Mouse (Mus musculus): ENCODE measurements around the gene Msantd3. TPM values are rescaled to one million over a fixed set of nuclear protein-coding genes. Genes with fewer than 3 reads are reported as not detected.

The Msantd3 gene
- polyA plus RNA-seq, 1 experiment from 2014 or later = 36.4 TPM

- Histone ChIP-seq H3K9me3 (no peaks in the 10 kb centered on the region), H3K4me1 (replicated peaks) (peaks cover 29% of the 10 kb centered on the region), H3K4me2 (peak overlapping the region; percentile 72), H3K9ac (replicated peaks) (peak overlapping the region; percentile 97), H3K36me3 (no peaks in the 10 kb centered on the region), H3K4me3 (replicated peaks) (peak overlapping the region; percentile 78), H3K27me3 (peaks cover 38% of the 10 kb centered on the region), H3K27ac (no peak overlapping the region)
- ATAC-seq (ENCODE audit: insufficient number of reproducible peaks, insufficient read depth, low FRiP score, low TSS enrichment, low read depth) = no peak
- WGBS = 5% methylated on average over 15 of the region's 15 CpGs
Measured at GRCm38 (mm10) chr4:48541526-48542250, 2.0 kb downstream of the Msantd3 start.

- no peak overlapping the region; the same call in 1 of the 2 replicates for H3K9ac ChIP-seq (replicated peaks)
- 41% methylated on average over 5 of the region's 5 CpGs for WGBS
- no peak for ATAC-seq (ENCODE audit: insufficient number of reproducible peaks, insufficient read depth, low FRiP score, low TSS enrichment, low read depth)
- peak overlapping the region; percentile 78; the same call in 1 of the 2 replicates for H3K4me3 ChIP-seq (replicated peaks)
- no peaks in the 10 kb centered on the region for H3K9me3 ChIP-seq
- H3K27ac ChIP-seq = no peak overlapping the region
- no peaks in the 10 kb centered on the region for H3K36me3 ChIP-seq
- peaks cover 35% of the 10 kb centered on the region for H3K4me1 ChIP-seq (replicated peaks)
- peak overlapping the region; percentile 72 for H3K4me2 ChIP-seq
- peaks cover 44% of the 10 kb centered on the region for H3K27me3 ChIP-seq
Measured at GRCm38 (mm10) chr4:48542351-48542750, 2.6 kb downstream of the Msantd3 start.

- H3K4me2 ChIP-seq = no peak overlapping the region
- H3K27ac ChIP-seq = no peak overlapping the region
- no peak for ATAC-seq (ENCODE audit: insufficient number of reproducible peaks, insufficient read depth, low FRiP score, low TSS enrichment, low read depth)
- peaks cover 44% of the 10 kb centered on the region for H3K27me3 ChIP-seq
- WGBS = 77% methylated on average over 6 of the region's 6 CpGs
- no peaks in the 10 kb centered on the region for H3K9me3 ChIP-seq
- H3K9ac ChIP-seq (replicated peaks) = no peak overlapping the region
- no peak overlapping the region for H3K4me3 ChIP-seq (replicated peaks)
- peaks cover 43% of the 10 kb centered on the region for H3K4me1 ChIP-seq (replicated peaks)
- no peaks in the 10 kb centered on the region for H3K36me3 ChIP-seq
Measured at GRCm38 (mm10) chr4:48543071-48543865, 3.5 kb downstream of the Msantd3 start.

GRCm38 (mm10) chr4:48544141-48544540 is 4.4 kb downstream of the Msantd3 start:
- peaks cover 52% of the 10 kb centered on the region for H3K4me1 ChIP-seq (replicated peaks)
- 75% methylated on average over 8 of the region's 8 CpGs for WGBS

GRCm38 (mm10) chr4:48545966-48546365 is 6.2 kb downstream of the Msantd3 start:
- Histone ChIP-seq H3K4me3 (replicated peaks) (no peak overlapping the region), H3K4me2 (no peak overlapping the region), H3K4me1 (replicated peaks) (peaks cover 58% of the 10 kb centered on the region), H3K27me3 (peaks cover 49% of the 10 kb centered on the region), H3K9ac (replicated peaks) (no peak overlapping the region), H3K9me3 (no peaks in the 10 kb centered on the region), H3K27ac (no peak overlapping the region), H3K36me3 (no peaks in the 10 kb centered on the region)
- ATAC-seq (ENCODE audit: insufficient number of reproducible peaks, insufficient read depth, low FRiP score, low TSS enrichment, low read depth) = no peak
- WGBS = 59% methylated on average over 12 of the region's 12 CpGs

More at GRCm38 (mm10) chr4:48544141-48544540, 4.4 kb downstream of the Msantd3 start:
- H3K27ac ChIP-seq = no peak overlapping the region
- H3K9ac ChIP-seq (replicated peaks) = no peak overlapping the region
- no peaks in the 10 kb centered on the region for H3K9me3 ChIP-seq
- no peak for ATAC-seq (ENCODE audit: insufficient number of reproducible peaks, insufficient read depth, low FRiP score, low TSS enrichment, low read depth)
- no peak overlapping the region for H3K4me3 ChIP-seq (replicated peaks)
- no peak overlapping the region for H3K4me2 ChIP-seq
- peaks cover 44% of the 10 kb centered on the region for H3K27me3 ChIP-seq
- no peaks in the 10 kb centered on the region for H3K36me3 ChIP-seq

GRCm38 (mm10) chr4:48546568-48547496 is 7.1 kb downstream of the Msantd3 start:
- Histone ChIP-seq H3K9ac (replicated peaks) (no peak overlapping the region; the same call in 1 of the 2 replicates), H3K4me3 (replicated peaks) (no peak overlapping the region), H3K36me3 (0 out of 2 replicates have a peak, but pooled peaks cover 3% of the 10 kb centered on the region), H3K4me1 (replicated peaks) (peaks cover 52% of the 10 kb centered on the region), H3K9me3 (no peaks in the 10 kb centered on the region), H3K27ac (0 out of 2 replicates have a peak overlapping the region, but pooled peaks have one; percentile 45), H3K4me2 (no peak overlapping the region), H3K27me3 (peaks cover 49% of the 10 kb centered on the region)
- 0 out of 2 replicates have a peak, but pooled peaks have one; percentile 38 for ATAC-seq (ENCODE audit: insufficient number of reproducible peaks, insufficient read depth, low FRiP score, low TSS enrichment, low read depth)
- 62% methylated on average over 9 of the region's 9 CpGs for WGBS

GRCm38 (mm10) chr4:48548393-48549045 is 8.8 kb downstream of the Msantd3 start:
- Histone ChIP-seq H3K9me3 (no peaks in the 10 kb centered on the region), H3K4me1 (replicated peaks) (peaks cover 39% of the 10 kb centered on the region), H3K4me2 (peak overlapping the region; percentile 22; the same call in 1 of the 2 replicates), H3K27ac (peak overlapping the region; percentile 70), H3K4me3 (replicated peaks) (no peak overlapping the region), H3K36me3 (peaks cover 16% of the 10 kb centered on the region), H3K9ac (replicated peaks) (no peak overlapping the region), H3K27me3 (peaks cover 37% of the 10 kb centered on the region)
- WGBS = 18% methylated on average over 6 of the region's 6 CpGs
- peak; percentile 79 for ATAC-seq (ENCODE audit: insufficient number of reproducible peaks, insufficient read depth, low FRiP score, low TSS enrichment, low read depth)

GRCm38 (mm10) chr4:48549661-48550060 is 9.9 kb downstream of the Msantd3 start:
- Histone ChIP-seq H3K4me3 (replicated peaks) (no peak overlapping the region), H3K27me3 (peaks cover 26% of the 10 kb centered on the region), H3K4me1 (replicated peaks) (peaks cover 39% of the 10 kb centered on the region), H3K9ac (replicated peaks) (no peak overlapping the region), H3K4me2 (no peak overlapping the region), H3K36me3 (peaks cover 26% of the 10 kb centered on the region), H3K9me3 (no peaks in the 10 kb centered on the region), H3K27ac (no peak overlapping the region)
- ATAC-seq (ENCODE audit: insufficient number of reproducible peaks, insufficient read depth, low FRiP score, low TSS enrichment, low read depth) = no peak
- 56% methylated on average over 5 of the region's 5 CpGs for WGBS

GRCm38 (mm10) chr4:48552486-48553064 is 12.8 kb downstream of the Msantd3 start:
- Histone ChIP-seq H3K4me3 (replicated peaks) (no peak overlapping the region), H3K4me1 (replicated peaks) (peaks cover 20% of the 10 kb centered on the region), H3K9ac (replicated peaks) (no peak overlapping the region), H3K27me3 (0 out of 2 replicates have a peak, but pooled peaks cover 5% of the 10 kb centered on the region), H3K36me3 (peaks cover 45% of the 10 kb centered on the region), H3K27ac (no peak overlapping the region), H3K9me3 (no peaks in the 10 kb centered on the region), H3K4me2 (no peak overlapping the region)
- WGBS = 89% methylated on average over 27 of the region's 27 CpGs
- no peak for ATAC-seq (ENCODE audit: insufficient number of reproducible peaks, insufficient read depth, low FRiP score, low TSS enrichment, low read depth)

- Histone ChIP-seq H3K9me3 (no peaks in the 10 kb centered on the region), H3K4me3 (replicated peaks) (no peak overlapping the region), H3K4me2 (no peak overlapping the region), H3K36me3 (peaks cover 57% of the 10 kb centered on the region), H3K27ac (no peak overlapping the region), H3K27me3 (0 out of 2 replicates have a peak, but pooled peaks cover 5% of the 10 kb centered on the region), H3K4me1 (replicated peaks) (peaks cover 6% of the 10 kb centered on the region), H3K9ac (replicated peaks) (no peak overlapping the region)
- ATAC-seq (ENCODE audit: insufficient number of reproducible peaks, insufficient read depth, low FRiP score, low TSS enrichment, low read depth) = no peak
- 83% methylated on average over 7 of the region's 7 CpGs for WGBS
Measured at GRCm38 (mm10) chr4:48554132-48554531, 14.4 kb downstream of the Msantd3 start.

Data from limb, embryonic 12.5 days (tissue).